Mouse (Mus musculus) kidney, adult 2 months (tissue): Measurements from ENCODE around the gene Ctc1. TPM values are rescaled to one million over a fixed set of nuclear protein-coding genes. Genes with fewer than 3 reads are reported as not detected.

Experiments used
- DNase-seq: peaks from one replicate; pipeline ENCODE4 v3.0.0; 2021
- H3K27ac ChIP-seq: fragments of 200-500 bp; 2 replicates; pipeline ENCODE4 v1.5.1; 2012; ENCODE audit warnings: low read depth, low read length, control low read depth, inconsistent platforms; ENCODE audit not compliant: insufficient read depth
- H3K27me3 ChIP-seq: fragments of 200-500 bp; replicated peaks from 2 replicates; pipeline ENCODE4 v1.6.1; 2012; ENCODE audit warnings: mild to moderate bottlenecking, moderate library complexity, low read length, inconsistent platforms; ENCODE audit not compliant: control insufficient read depth, insufficient read depth
- H3K36me3 ChIP-seq: fragments of 200-500 bp; 2 replicates; pipeline ENCODE4 v1.6.1; 2012; ENCODE audit warnings: mild to moderate bottlenecking, moderate library complexity, low read length, inconsistent platforms; ENCODE audit not compliant: control insufficient read depth, insufficient read depth
- H3K4me1 ChIP-seq: fragments of 200-500 bp; 2 replicates; pipeline ENCODE4 v1.6.1; 2011; ENCODE audit warnings: low read length; ENCODE audit not compliant: control insufficient read depth, insufficient read depth
- H3K4me3 ChIP-seq: fragments of 200-500 bp; 2 replicates; pipeline ENCODE4 v1.5.1; 2011; ENCODE audit warnings: mild to moderate bottlenecking, low read depth, low read length, control low read depth; ENCODE audit not compliant: insufficient read depth
- CTCF ChIP-seq: fragments of 200-500 bp; conservative IDR thresholded peaks from 2 replicates; pipeline ENCODE4 v1.5.1; 2011; ENCODE audit warnings: low read depth, mild to moderate bottlenecking, control low read depth, low read length, moderate library complexity, mixed read lengths; ENCODE audit not compliant: insufficient read depth, insufficient read length
- POLR2A ChIP-seq: fragments of 200-500 bp; IDR thresholded peaks from one replicate; pipeline ENCODE4 v1.6.1; 2011; ENCODE audit warnings: low read depth, low read length, control low read depth
- WGBS: fragments of 180-500 bp; shearing (Covaris S2); methylation state at CpG from one replicate; pipeline ENCODE4 v1.1.7; 2018; 5-methylcytosine and 5-hydroxymethylcytosine counted together
- polyA plus RNA-seq: library from polyadenylated mRNA; depleted of rRNA; stranded (reverse); fragments of >200 nt; gene quantifications from 2 replicates; pipeline ENCODE4 v1.2.3, GENCODE M21; 2012

Ctc1 gene
- polyA plus RNA-seq, 1 experiment = 30.1 TPM

DNA sequence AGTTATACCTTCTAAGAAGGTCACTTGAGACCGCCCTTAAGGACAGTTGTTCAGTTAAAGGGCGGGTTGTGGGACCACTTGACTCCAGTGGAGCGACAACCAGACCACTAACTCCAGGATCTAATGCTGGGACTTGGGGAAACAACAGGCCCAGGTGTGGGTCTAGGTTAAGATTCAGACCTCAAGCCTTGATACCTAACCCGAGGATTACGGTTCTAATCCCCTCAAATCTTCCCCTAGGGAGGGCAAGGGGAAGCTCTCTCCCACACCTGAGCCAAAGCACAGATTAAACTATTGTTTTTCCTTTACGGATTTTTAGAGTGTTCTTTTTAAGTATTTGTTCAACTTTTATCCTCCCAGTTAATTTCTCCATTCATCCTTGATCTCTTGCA, 41.7 kb upstream of the Ctc1 start:
- no peak for DNase-seq
- H3K36me3 ChIP-seq = no peaks in the 10 kb centered on the region
- WGBS = 32% methylated on average over 6 of the region's 6 CpGs
- peak overlapping the region; percentile 50 for H3K4me3 ChIP-seq
- no peaks in the 10 kb centered on the region for H3K27me3 ChIP-seq
- no peak overlapping the region; the same call in 1 of the 2 replicates for H3K27ac ChIP-seq
- TF ChIP-seq CTCF = no peak
- TF ChIP-seq POLR2A = no peak
- H3K4me1 ChIP-seq = peaks cover 5% of the 10 kb centered on the region

DNA sequence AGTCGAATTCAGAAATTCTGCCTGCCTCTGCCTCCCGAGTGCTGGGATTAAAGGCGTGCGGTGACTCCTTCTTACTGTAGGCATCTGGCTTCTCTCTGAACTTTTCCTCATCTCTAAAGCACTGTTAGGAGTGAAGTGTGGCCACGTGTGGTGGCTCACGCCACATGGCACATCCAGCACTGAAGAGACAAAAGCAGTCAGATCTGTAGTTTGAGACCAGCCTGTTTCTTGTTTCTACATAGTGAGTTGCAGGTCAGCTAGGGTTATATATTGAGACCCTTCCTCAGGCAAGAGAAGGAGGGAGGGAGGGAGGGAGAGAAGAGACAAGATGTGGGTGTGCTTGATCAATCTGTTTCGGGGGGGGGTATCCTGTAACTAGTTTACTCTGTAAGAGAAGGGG, 40.6 kb upstream of the Ctc1 start, which contains the start of gene Rangrf:
Gene Rangrf (minus strand): TSS at position 101 of the 400 bp plus-strand sequence.
- no peak for DNase-seq
- Histone ChIP-seq H3K4me1 (peaks cover 1% of the 10 kb centered on the region), H3K4me3 (peak within 1 kb of the TSS; percentile 50; the same call in 1 of the 2 replicates), H3K27ac (peak within 1 kb of the TSS; percentile 11; the same call in 1 of the 2 replicates), H3K36me3 (no peaks in the 10 kb centered on the region), H3K27me3 (no peaks in the 10 kb centered on the region)
- 87% methylated on average over 7 of the region's 7 CpGs for WGBS
- TF ChIP-seq POLR2A (no peak), CTCF (no peak)

DNA sequence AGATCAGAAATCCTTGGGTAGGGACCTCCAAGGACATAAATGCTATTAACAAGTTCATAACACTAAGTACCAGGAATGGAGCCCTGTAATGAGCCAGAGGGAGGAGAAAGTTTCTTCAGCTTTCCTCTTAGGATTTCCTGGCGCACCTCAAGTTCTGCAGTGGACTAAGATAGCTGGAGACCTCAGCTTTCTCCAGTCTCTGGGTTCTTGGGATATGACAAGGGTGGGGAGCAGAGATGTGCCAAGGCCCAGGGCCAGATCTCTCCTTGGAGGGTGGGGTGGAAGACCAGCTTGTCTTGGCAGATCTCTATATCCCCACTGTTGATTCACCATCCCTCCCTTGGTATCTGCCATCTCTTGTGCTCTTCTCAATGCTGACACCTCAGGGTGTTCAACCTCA, 40.1 kb upstream of the Ctc1 start:
- H3K4me1 ChIP-seq = no peaks in the 10 kb centered on the region
- no peak overlapping the region for H3K4me3 ChIP-seq
- no peaks in the 10 kb centered on the region for H3K27me3 ChIP-seq
- 0 out of 2 replicates have a peak overlapping the region, but pooled peaks have one; percentile 11 for H3K27ac ChIP-seq
- WGBS = 82% methylated on average over 1 of the region's 1 CpGs
- no peaks in the 10 kb centered on the region for H3K36me3 ChIP-seq
- TF ChIP-seq POLR2A = no peak
- TF ChIP-seq CTCF = no peak
- DNase-seq = no peak

DNA sequence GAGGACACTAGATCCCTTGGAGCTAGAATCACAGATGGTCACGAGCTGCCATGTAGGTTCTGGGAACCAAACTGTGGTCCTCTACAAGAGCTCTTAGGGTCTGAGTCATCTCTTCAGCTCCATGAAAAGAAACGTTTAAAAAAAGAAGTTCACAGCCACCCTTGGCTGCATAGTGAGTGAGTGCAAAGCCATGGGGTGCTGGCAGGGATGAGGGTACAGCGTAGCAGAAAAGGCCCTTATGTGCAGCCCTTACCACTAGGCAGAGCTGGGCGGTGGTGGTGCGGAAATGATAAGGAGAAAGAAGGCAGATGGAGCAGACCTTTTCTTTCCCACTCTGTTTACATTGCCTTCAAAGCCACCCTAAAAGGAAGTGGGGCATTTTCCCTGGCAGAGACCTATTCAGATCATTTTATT, 36.4 kb upstream of the Ctc1 start:
- H3K27me3 ChIP-seq = no peaks in the 10 kb centered on the region
- 69% methylated on average over 5 of the region's 5 CpGs for WGBS
- TF ChIP-seq CTCF (no peak), POLR2A (no peak)
- no peak overlapping the region for H3K4me3 ChIP-seq
- DNase-seq = no peak
- no peak overlapping the region for H3K27ac ChIP-seq
- H3K36me3 ChIP-seq = no peaks in the 10 kb centered on the region
- 0 out of 2 replicates have a peak, but pooled peaks cover 2% of the 10 kb centered on the region for H3K4me1 ChIP-seq

DNA sequence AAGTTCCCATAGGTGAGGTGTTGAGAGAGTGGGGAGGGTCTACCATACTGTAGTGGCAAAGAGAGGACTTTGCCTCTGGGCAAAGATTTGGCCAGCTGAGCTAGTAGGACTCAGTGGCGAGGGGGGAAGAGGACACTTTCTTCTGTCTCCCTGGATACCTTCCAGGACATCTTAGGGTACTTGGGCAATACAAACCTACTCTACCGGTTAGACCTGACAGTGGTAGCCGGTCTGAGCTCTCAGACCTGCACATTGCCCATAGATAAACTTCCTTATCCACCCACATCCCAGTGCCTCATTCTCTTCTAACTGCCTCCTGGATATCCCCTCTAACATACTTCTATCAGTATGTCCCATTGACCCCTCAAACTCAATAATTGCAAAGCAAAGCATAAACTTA, 34.8 kb upstream of the Ctc1 start:
- no peaks in the 10 kb centered on the region for H3K27me3 ChIP-seq
- H3K4me1 ChIP-seq = 0 out of 2 replicates have a peak, but pooled peaks cover 2% of the 10 kb centered on the region
- no peak overlapping the region for H3K4me3 ChIP-seq
- TF ChIP-seq POLR2A = no peak
- no peak for TF ChIP-seq CTCF
- WGBS = 71% methylated on average over 3 of the region's 3 CpGs
- no peak overlapping the region for H3K27ac ChIP-seq
- DNase-seq = no peak
- H3K36me3 ChIP-seq = no peaks in the 10 kb centered on the region

DNA sequence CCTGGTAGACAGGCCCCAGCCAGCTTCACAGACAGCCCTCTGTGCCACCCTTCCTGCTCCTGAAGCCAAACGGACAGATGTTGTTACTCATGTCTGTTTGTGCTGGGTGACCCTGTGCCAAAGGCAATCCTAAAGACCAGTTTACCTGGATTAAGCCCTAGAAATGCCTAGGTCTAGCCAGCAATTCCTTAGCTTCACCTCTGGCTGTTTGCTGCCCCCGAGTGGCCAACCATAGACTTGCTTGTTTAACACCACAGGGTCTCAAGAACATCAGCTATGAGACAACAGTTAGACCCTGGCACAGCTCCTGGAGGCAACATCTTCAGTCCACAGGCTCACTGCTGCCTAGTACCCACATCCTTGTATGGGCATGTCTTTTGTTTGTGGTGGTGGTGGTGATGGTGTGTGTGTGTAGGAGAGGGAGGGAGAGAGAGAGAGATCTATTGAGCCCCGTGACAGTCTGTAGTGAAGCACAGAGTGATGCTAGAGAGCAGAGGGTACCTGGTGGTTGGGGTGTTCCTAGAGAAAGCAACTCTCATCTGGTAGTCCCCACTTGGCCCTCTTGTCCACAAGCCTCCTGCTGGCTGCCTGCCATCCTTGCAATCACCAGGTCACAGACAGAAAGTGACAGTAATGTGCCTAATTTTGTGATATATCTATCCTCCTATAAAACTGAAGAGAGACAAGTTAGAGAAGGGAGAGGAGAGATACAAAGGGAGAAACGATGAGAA, 32.9 kb upstream of the Ctc1 start:
- Histone ChIP-seq H3K4me1 (0 out of 2 replicates have a peak, but pooled peaks cover 2% of the 10 kb centered on the region), H3K27ac (no peak overlapping the region), H3K36me3 (no peaks in the 10 kb centered on the region), H3K27me3 (no peaks in the 10 kb centered on the region), H3K4me3 (no peak overlapping the region)
- WGBS = 27% methylated on average over 4 of the region's 4 CpGs
- peak; percentile 83 for DNase-seq
- no peak for TF ChIP-seq POLR2A
- TF ChIP-seq CTCF = peak; percentile 94

DNA sequence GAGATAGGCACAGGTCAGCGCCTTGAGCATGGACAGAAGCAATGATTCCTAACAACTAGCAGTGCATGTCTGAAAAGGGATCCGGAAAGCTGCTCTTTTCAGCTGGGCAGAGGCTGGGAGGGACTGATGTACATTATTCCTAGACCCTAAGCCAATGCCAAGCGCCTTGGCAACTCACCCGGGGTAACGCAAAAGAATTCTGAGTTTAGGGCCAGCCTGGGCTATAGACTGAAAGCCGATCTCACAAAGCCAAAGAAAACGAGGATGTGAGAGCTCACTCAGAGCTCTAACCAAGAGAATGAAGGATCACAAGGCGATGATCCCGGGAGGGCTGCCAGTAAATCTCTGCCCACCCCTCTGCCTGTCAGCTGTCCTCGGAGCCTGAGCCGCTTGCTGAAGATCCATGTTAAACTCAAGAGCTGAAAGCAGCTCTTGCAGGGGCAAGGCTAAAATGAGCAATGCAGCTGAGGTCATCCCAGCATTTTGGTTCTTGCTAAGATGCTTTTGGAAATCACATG, 28.3 kb upstream of the Ctc1 start:
- H3K4me1 ChIP-seq = 0 out of 2 replicates have a peak, but pooled peaks cover 2% of the 10 kb centered on the region
- no peak for DNase-seq
- H3K4me3 ChIP-seq = no peak overlapping the region
- no peaks in the 10 kb centered on the region for H3K36me3 ChIP-seq
- TF ChIP-seq CTCF (no peak), POLR2A (no peak)
- H3K27me3 ChIP-seq = no peaks in the 10 kb centered on the region
- no peak overlapping the region for H3K27ac ChIP-seq
- WGBS = 77% methylated on average over 11 of the region's 11 CpGs
